Mouse (Mus musculus) neural tube, postnatal 0 days (tissue): ENCODE results near the gene Ttc9b. TPM values are rescaled to one million over a fixed set of nuclear protein-coding genes. Genes with fewer than 3 reads are reported as not detected.

ENCODE experiments used
- polyA plus RNA-seq: library from polyadenylated mRNA; unstranded; fragments of >200 nt; fragmentation: Nextera tagmentation; extraction: Ambion mirVana; gene quantifications from 2 replicates; pipeline ENCODE4 v1.2.1, GENCODE M21; 2015

Gene Ttc9b
- polyA plus RNA-seq: 171 and 182 TPM in 2 replicates

DNA sequence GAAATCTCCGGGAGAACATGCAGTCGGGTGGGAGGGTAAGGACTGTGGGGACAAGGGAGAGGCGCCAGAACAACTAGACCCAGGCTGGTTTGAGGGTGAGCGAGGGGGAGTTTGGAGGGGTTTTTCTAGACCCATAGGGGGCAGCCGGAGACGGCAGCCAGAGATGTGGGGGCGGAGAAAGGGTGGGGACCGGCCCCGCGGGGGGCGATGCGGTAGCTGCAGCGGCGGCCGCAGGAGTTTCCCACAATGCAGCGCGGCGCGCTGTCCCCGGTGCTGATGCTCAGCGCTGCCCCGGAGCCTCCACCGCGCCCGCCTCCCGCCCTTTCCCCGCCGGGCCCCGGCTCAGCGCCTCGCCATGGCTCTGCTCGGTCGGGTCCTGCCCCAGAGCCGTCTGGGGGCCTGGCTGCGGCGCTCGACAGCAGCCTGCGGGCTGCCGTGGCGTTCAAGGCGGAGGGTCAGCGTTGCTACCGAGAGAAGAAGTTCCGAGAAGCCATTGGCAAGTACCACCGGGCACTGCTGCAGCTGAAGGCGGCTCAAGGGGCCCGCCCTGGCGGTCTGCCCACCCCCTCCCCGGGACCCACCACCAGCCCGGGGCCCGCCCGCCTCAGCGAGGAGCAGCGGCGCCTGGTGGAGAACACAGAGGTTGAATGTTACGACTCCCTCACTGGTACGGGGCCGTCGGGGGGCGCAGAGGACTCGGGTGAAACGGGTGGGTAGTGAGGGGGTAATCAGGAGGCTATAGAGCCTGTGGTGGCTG lies at the start of gene Ttc9b:
TSS of gene Ttc9b (plus strand) at position 235 of the 757 bp plus-strand sequence.

DNA sequence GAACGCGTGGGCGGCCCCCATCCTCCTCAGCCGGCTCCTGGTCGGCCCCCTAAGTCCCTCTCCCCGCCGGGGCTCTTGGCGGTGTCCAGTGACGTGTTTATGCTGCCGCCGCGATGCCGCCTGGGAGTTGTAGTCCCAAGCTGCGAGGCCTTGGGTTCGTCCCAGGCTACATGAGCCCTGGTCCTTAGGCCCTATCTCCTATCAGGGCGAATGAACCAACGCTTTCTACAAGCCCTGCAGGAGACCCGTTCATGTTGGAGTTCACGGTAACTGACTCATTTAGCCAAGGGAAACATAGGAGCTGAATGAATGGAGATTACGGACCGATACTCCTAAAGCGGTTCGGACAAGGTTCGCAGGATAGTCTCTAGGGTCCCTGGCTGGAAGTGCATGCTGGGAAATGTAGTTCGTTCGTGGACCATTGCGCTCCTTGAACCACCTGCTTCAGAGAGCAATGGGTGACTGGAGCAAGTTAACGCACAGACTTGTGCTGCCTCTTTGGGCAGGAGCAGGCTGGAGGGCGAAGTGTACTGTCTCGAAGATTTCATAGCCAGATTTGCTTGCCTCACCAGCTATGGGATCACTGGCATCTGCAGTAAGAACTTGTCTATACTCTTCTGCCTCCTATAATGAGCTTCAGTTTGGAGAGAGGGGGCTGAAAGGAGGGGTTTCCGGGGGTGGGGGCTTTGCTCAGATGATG lies 21.0 kb downstream of the Ttc9b start, which contains the start of gene Map3k10:
TSS of gene Map3k10 (minus strand) at position 77 of the 700 bp plus-strand sequence.

DNA sequence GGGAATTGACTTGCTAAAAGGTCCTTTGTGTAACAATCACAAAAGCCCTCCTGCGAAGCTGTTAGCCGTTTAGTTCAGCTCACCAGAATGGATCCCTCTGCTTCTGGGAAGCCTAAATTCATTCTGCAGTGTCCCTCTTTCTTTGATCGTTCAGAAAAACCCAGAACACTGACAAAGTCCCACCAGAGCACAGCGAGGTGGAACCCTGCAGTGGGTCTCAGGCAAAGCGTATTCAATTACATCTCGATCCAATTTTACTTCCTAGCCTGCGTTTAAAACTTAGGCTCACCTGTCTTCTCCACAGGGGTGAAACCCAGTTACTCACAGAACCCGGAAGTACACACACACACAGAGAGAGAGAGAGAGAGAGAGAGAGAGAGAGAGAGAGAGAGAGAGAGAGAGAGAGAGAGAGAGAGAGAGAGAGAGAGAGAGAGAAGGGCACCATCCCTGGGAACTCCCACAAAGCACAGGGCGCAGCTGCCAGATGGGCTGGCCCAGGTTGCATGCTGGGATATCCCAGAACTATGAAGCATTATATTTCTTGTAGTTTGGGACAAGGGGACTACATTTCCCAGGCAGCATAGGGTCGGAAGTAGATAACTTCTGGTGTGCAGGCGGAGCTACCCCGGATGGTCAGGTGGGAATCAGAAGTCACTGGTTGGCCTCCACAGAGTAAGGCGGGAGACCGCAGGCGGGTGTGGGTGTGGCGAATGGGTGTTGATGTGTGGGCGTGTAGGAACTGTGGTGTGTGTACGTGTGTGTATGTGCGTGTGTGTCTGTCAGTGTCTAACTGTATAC lies 35.3 kb downstream of the Ttc9b start, which contains the start of gene Zfp607b:
TSS of gene Zfp607b (plus strand) at position 526 of the 798 bp plus-strand sequence.

Other genes starting within 250 kb of the Ttc9b start
- gene Sptbn4, start 206.2 kb upstream of the Ttc9b start, polyA plus RNA-seq: 4.6 and 4.8 TPM in 2 replicates
- 25.8 TPM in 2 replicates for gene Blvrb, start 205.9 kb upstream of the Ttc9b start, polyA plus RNA-seq
- 7.0 and 7.1 TPM in 2 replicates for gene Sertad3, start 180.1 kb upstream of the Ttc9b start, polyA plus RNA-seq
- gene Sertad1, start 167.0 kb upstream of the Ttc9b start, polyA plus RNA-seq: 13.0 and 13.5 TPM in 2 replicates
- gene Prx, start 154.6 kb upstream of the Ttc9b start, polyA plus RNA-seq: 11.1 and 14.5 TPM in 2 replicates
- 3.5 and 3.6 TPM in 2 replicates for gene Hipk4, start 130.6 kb upstream of the Ttc9b start, polyA plus RNA-seq
- 287 and 317 TPM in 2 replicates for gene Pld3, start 100.7 kb upstream of the Ttc9b start, polyA plus RNA-seq
- 27.1 and 27.5 TPM in 2 replicates for gene 2310022A10Rik, start 100.7 kb upstream of the Ttc9b start, polyA plus RNA-seq
- 46.8 and 47.0 TPM in 2 replicates for gene Akt2, start 62.4 kb upstream of the Ttc9b start, polyA plus RNA-seq
- gene Map3k10, start 20.7 kb downstream of the Ttc9b start, polyA plus RNA-seq: 27.5 and 30.3 TPM in 2 replicates
- 9.3 and 9.7 TPM in 2 replicates for gene Zfp607b, start 35.4 kb downstream of the Ttc9b start, polyA plus RNA-seq
- gene Zfp60, start 77.5 kb downstream of the Ttc9b start, polyA plus RNA-seq: 44.0 and 44.3 TPM in 2 replicates
- gene Zfp626, start 153.3 kb downstream of the Ttc9b start, polyA plus RNA-seq: 1.5 and 1.7 TPM in 2 replicates
- gene Zfp59, start 184.7 kb downstream of the Ttc9b start, polyA plus RNA-seq: 5.8 and 6.1 TPM in 2 replicates
- 0.79 and 0.95 TPM in 2 replicates for gene Zfp607a, start 203.6 kb downstream of the Ttc9b start, polyA plus RNA-seq